9 mouse cellular contexts compared by ENCODE assay signal in genomic region chr3:21564847-21565485, GRCm38 (mm10).
DNase-seq lines count a peak whose midpoint lies in the region; ATAC-seq lines count a peak whose summit lies in the region.
"Had no signal": no experiment of that assay in that cellular context is flagged by ENCODE, and none has a peak within 500 bp of the region (broad histone marks: within the 10 kb centered on the region; RNA-seq: fewer than 3 reads in every experiment).

No protein-coding gene starts in this region.

- 25% methylated on average over 4 of the region's 4 CpGs for WGBS in kidney, embryonic 16.5 days
- 35% methylated on average over 4 of the region's 4 CpGs for WGBS in embryonic facial prominence, embryonic 14.5 days
- whole genome bisulfite sequencing in heart, embryonic 15.5 days = 37% methylated on average over 4 of the region's 4 CpGs
- 46% methylated on average over 4 of the region's 4 CpGs for WGBS in midbrain, embryonic 13.5 days

- H3K9me3 ChIP-seq in kidney, embryonic 16.5 days (ENCODE audit: low read length) = no peaks in the 10 kb centered on the region
- H3K9me3 ChIP-seq in embryonic facial prominence, embryonic 14.5 days (ENCODE audit: control insufficient read depth, low read length) = no peaks in the 10 kb centered on the region
- H3K9me3 ChIP-seq in heart, embryonic 15.5 days (replicated peaks) = no peaks in the 10 kb centered on the region
- H3K9me3 ChIP-seq in midbrain, embryonic 13.5 days = no peaks in the 10 kb centered on the region
- H3K9me3 ChIP-seq: G1E had no signal

- no peaks in the 10 kb centered on the region for H3K27me3 ChIP-seq in kidney, embryonic 16.5 days (ENCODE audit: insufficient read depth, low read length)
- H3K27me3 ChIP-seq in embryonic facial prominence, embryonic 14.5 days (replicated peaks; ENCODE audit: control insufficient read depth, insufficient read depth, low read length) = no peaks in the 10 kb centered on the region
- no peaks in the 10 kb centered on the region for H3K27me3 ChIP-seq in heart, embryonic 15.5 days
- H3K27me3 ChIP-seq in midbrain, embryonic 13.5 days = no peaks in the 10 kb centered on the region

- peaks cover 19% of the 10 kb centered on the region for H3K4me1 ChIP-seq in kidney, embryonic 16.5 days (ENCODE audit: insufficient read depth, low read length)
- peaks cover 23% of the 10 kb centered on the region for H3K4me1 ChIP-seq in embryonic facial prominence, embryonic 14.5 days (ENCODE audit: control insufficient read depth, insufficient read depth, low read length)
- peaks cover 21% of the 10 kb centered on the region for H3K4me1 ChIP-seq in heart, embryonic 15.5 days (replicated peaks)
- H3K4me1 ChIP-seq in midbrain, embryonic 13.5 days (replicated peaks) = peaks cover 18% of the 10 kb centered on the region

- DNase-seq in kidney, postnatal 25 days = no peak
- DNase-seq in embryonic facial prominence, embryonic 14.5 days (ENCODE audit: low spot score) = no peak
- no peak for DNase-seq in thymus, postnatal 4 days
- no peak for DNase-seq in frontal cortex, postnatal 25 days (ENCODE audit: low spot score in 2 of 2)
- no peak for DNase-seq in urinary bladder, adult 2 months (ENCODE audit: low spot score)

- H3K9ac ChIP-seq in kidney, embryonic 16.5 days (replicated peaks; ENCODE audit: low read length) = no peak overlapping the region
- no peak overlapping the region for H3K9ac ChIP-seq in embryonic facial prominence, embryonic 14.5 days (ENCODE audit: low read depth, low read length)
- H3K9ac ChIP-seq in heart, embryonic 15.5 days = no peak overlapping the region
- no peak overlapping the region for H3K9ac ChIP-seq in midbrain, embryonic 13.5 days (replicated peaks)

- peak; percentile 89 for ATAC-seq in kidney, embryonic 16.5 days (ENCODE audit: low FRiP score, low TSS enrichment)
- ATAC-seq in embryonic facial prominence, embryonic 14.5 days (ENCODE audit: low read depth) = no peak
- 0 out of 2 replicates have a peak, but pooled peaks have one; percentile 40 for ATAC-seq in heart, embryonic 15.5 days (replicated peaks; ENCODE audit: insufficient number of reproducible peaks, insufficient read depth, low FRiP score, low read depth)
- ATAC-seq in midbrain, embryonic 13.5 days = no peak; the same call in 1 of the 2 replicates

- no peaks in the 10 kb centered on the region for H3K36me3 ChIP-seq in kidney, embryonic 16.5 days (ENCODE audit: insufficient read depth, low read length)
- no peaks in the 10 kb centered on the region for H3K36me3 ChIP-seq in embryonic facial prominence, embryonic 14.5 days (ENCODE audit: control insufficient read depth, insufficient read depth, low read length)
- H3K36me3 ChIP-seq in heart, embryonic 15.5 days = no peaks in the 10 kb centered on the region
- H3K36me3 ChIP-seq in midbrain, embryonic 13.5 days = no peaks in the 10 kb centered on the region
- H3K36me3 ChIP-seq: G1E had no signal

- no peak overlapping the region for H3K4me3 ChIP-seq in kidney, embryonic 16.5 days (ENCODE audit: low read length)
- no peak overlapping the region for H3K4me3 ChIP-seq in embryonic facial prominence, embryonic 14.5 days (ENCODE audit: low read depth, low read length)
- no peak overlapping the region for H3K4me3 ChIP-seq in heart, embryonic 15.5 days
- H3K4me3 ChIP-seq in midbrain, embryonic 13.5 days (replicated peaks) = no peak overlapping the region

- no peak overlapping the region for H3K4me2 ChIP-seq in kidney, embryonic 16.5 days (replicated peaks; ENCODE audit: low read depth, low read length)
- peak overlapping the region; percentile 21; the same call in 1 of the 2 replicates for H3K4me2 ChIP-seq in embryonic facial prominence, embryonic 14.5 days (ENCODE audit: low read depth, low read length)
- peak overlapping the region; percentile 23; the same call in 1 of the 2 replicates for H3K4me2 ChIP-seq in heart, embryonic 15.5 days
- H3K4me2 ChIP-seq in midbrain, embryonic 13.5 days (replicated peaks) = no peak overlapping the region

- H3K27ac ChIP-seq in kidney, embryonic 16.5 days (ENCODE audit: low read length) = peak overlapping the region; percentile 78
- H3K27ac ChIP-seq in embryonic facial prominence, embryonic 14.5 days (replicated peaks; ENCODE audit: low read depth, low read length) = peak overlapping the region; percentile 74
- H3K27ac ChIP-seq in heart, embryonic 15.5 days = peak overlapping the region; percentile 82
- H3K27ac ChIP-seq in midbrain, embryonic 13.5 days = peak overlapping the region; percentile 78

Comparison
In these comparisons a context has a peak if more than half of its experiments do, and no peak if none do; other contexts are left out.
1. ATAC-seq: peak in kidney, embryonic 16.5 days (single experiment) and heart, embryonic 15.5 days (single experiment); none in embryonic facial prominence, embryonic 14.5 days (single experiment) and midbrain, embryonic 13.5 days (single experiment).
2. H3K4me2 ChIP-seq: peak in embryonic facial prominence, embryonic 14.5 days (single experiment) and heart, embryonic 15.5 days (single experiment); none in kidney, embryonic 16.5 days (single experiment) and midbrain, embryonic 13.5 days (single experiment).
3. Peak in every context shown above with its lines, with median percentiles within 50 percentile points of each other: H3K27ac ChIP-seq.